Mouse (Mus musculus) lung, embryonic 15.5 days (tissue): ENCODE measurements around the gene Nek9. TPM values are rescaled to one million over a fixed set of nuclear protein-coding genes. Genes with fewer than 3 reads are reported as not detected.
"Not testable (repeated sequence)": the region's sequence is repeated elsewhere in the genome, so short reads cannot be mapped to it uniquely, and the experiment has no call there.

Experiments used
- ATAC-seq: fragments of 200-750 bp; cut with Nextera tagmentation; 2 replicates; pipeline ENCODE4 v1.8.0; 2017; ENCODE audit warnings: moderate number of reproducible peaks, borderline replicate concordance; ENCODE audit not compliant: low FRiP score, low TSS enrichment; ENCODE audit errors: extremely low read depth
- H3K27ac ChIP-seq: fragments of 300-500 bp; sonication (generic); 2 replicates; pipeline ENCODE4 v1.5.1; 2015; ENCODE audit warnings: moderate library complexity, mild to moderate bottlenecking, inconsistent platforms
- H3K27me3 ChIP-seq: fragments of 300-500 bp; sonication (generic); 2 replicates; pipeline ENCODE4 v1.6.1; 2015; ENCODE audit warnings: inconsistent platforms
- H3K36me3 ChIP-seq: fragments of 300-500 bp; sonication (generic); 2 replicates; pipeline ENCODE4 v1.6.1; 2015; ENCODE audit warnings: inconsistent platforms
- H3K4me1 ChIP-seq: fragments of 300-500 bp; sonication (generic); 2 replicates; pipeline ENCODE4 v1.6.1; 2015; ENCODE audit warnings: inconsistent platforms
- H3K4me2 ChIP-seq: fragments of 300-500 bp; sonication (generic); 2 replicates; pipeline ENCODE4 v1.6.1; 2015; ENCODE audit warnings: inconsistent platforms, mild to moderate bottlenecking, moderate library complexity
- H3K4me3 ChIP-seq: fragments of 300-500 bp; sonication (generic); 2 replicates; pipeline ENCODE4 v1.5.1; 2015; ENCODE audit warnings: mild to moderate bottlenecking, inconsistent platforms
- H3K9ac ChIP-seq: fragments of 300-500 bp; sonication (generic); 2 replicates; pipeline ENCODE4 v1.6.1; 2015; ENCODE audit warnings: inconsistent platforms
- H3K9me3 ChIP-seq: fragments of 300-500 bp; sonication (generic); 2 replicates; pipeline ENCODE4 v1.6.1; 2016; ENCODE audit warnings: inconsistent platforms
- WGBS: fragments of 180-500 bp; shearing (Covaris S2); methylation state at CpG from one replicate; pipeline ENCODE4 v1.1.7; 2015; 5-methylcytosine and 5-hydroxymethylcytosine counted together
- polyA plus RNA-seq: library from polyadenylated mRNA; unstranded; fragments of >200 nt; fragmentation: Nextera tagmentation; extraction: Ambion mirVana; gene quantifications from 2 replicates; pipeline ENCODE4 v1.2.1, GENCODE M21; 2015

Nek9 gene
- polyA plus RNA-seq, 1 experiment from 2014 or later: 21.1 TPM

GRCm38 (mm10) chr12:85287809-85288485 lies 51.2 kb downstream of the Nek9 start, which contains the start of gene Acyp1:
Acyp1 (minus strand) TSS chr12:85288438.
- Histone ChIP-seq H3K4me3 (peak within 1 kb of the TSS; percentile 51), H3K27me3 (no peaks in the 10 kb centered on the region), H3K27ac (peak within 1 kb of the TSS; percentile 33; the same call in 1 of the 2 replicates), H3K9ac (peak within 1 kb of the TSS; percentile 56), H3K9me3 (no peaks in the 10 kb centered on the region), H3K36me3 (no peaks in the 10 kb centered on the region), H3K4me1 (peaks cover 20% of the 10 kb centered on the region), H3K4me2 (peak within 1 kb of the TSS; percentile 69)
- 9% methylated on average over 21 of the region's 21 CpGs for WGBS
- ATAC-seq: peak; percentile 53; the same call in 1 of the 2 replicates

- Histone ChIP-seq H3K9me3 (no peaks in the 10 kb centered on the region), H3K4me2 (no peak overlapping the region), H3K27me3 (no peaks in the 10 kb centered on the region), H3K36me3 (no peaks in the 10 kb centered on the region), H3K9ac (no peak overlapping the region), H3K4me1 (peaks cover 20% of the 10 kb centered on the region), H3K4me3 (no peak overlapping the region), H3K27ac (no peak overlapping the region)
- ATAC-seq: no peak
- 44% methylated on average over 2 of the region's 5 CpGs for WGBS
Measured at GRCm38 (mm10) chr12:85286941-85287340, 52.2 kb downstream of the Nek9 start.

- Histone ChIP-seq H3K4me1 (peaks cover 16% of the 10 kb centered on the region), H3K27ac (no peak overlapping the region), H3K27me3 (no peaks in the 10 kb centered on the region), H3K9ac (no peak overlapping the region), H3K4me3 (no peak overlapping the region), H3K9me3 (no peaks in the 10 kb centered on the region), H3K4me2 (no peak overlapping the region), H3K36me3 (no peaks in the 10 kb centered on the region)
- ATAC-seq: no peak
- 78% methylated on average over 4 of the region's 4 CpGs for WGBS
Measured at GRCm38 (mm10) chr12:85284996-85285395, 54.2 kb downstream of the Nek9 start.

- no peak overlapping the region for H3K27ac ChIP-seq
- no peak overlapping the region for H3K4me3 ChIP-seq
- ATAC-seq: no peak
- no peak overlapping the region for H3K9ac ChIP-seq
- H3K9me3 ChIP-seq: no peaks in the 10 kb centered on the region
- no peaks in the 10 kb centered on the region for H3K36me3 ChIP-seq
- H3K4me2 ChIP-seq: no peak overlapping the region
- no peaks in the 10 kb centered on the region for H3K27me3 ChIP-seq
- peaks cover 15% of the 10 kb centered on the region for H3K4me1 ChIP-seq
- 60% methylated on average over 8 of the region's 8 CpGs for WGBS
Measured at GRCm38 (mm10) chr12:85284331-85284730, 54.8 kb downstream of the Nek9 start.

GRCm38 (mm10) chr12:85281756-85282155 lies 57.4 kb downstream of the Nek9 start:
- WGBS: 90% methylated on average over 2 of the region's 4 CpGs
- H3K36me3 ChIP-seq, H3K27me3 ChIP-seq, H3K9me3 ChIP-seq, H3K4me1 ChIP-seq, H3K4me3 ChIP-seq, H3K9ac ChIP-seq, H3K27ac ChIP-seq, H3K4me2 ChIP-seq, ATAC-seq: not testable (repeated sequence)

GRCm38 (mm10) chr12:85280845-85281651 lies 58.1 kb downstream of the Nek9 start:
- peak overlapping the region; percentile 84 for H3K4me2 ChIP-seq
- ATAC-seq: no peak
- H3K27me3 ChIP-seq: no peaks in the 10 kb centered on the region
- H3K4me1 ChIP-seq: peaks cover 7% of the 10 kb centered on the region
- WGBS: 59% methylated on average over 12 of the region's 12 CpGs
- peak overlapping the region; percentile 77; the same call in 1 of the 2 replicates for H3K4me3 ChIP-seq
- no peaks in the 10 kb centered on the region for H3K9me3 ChIP-seq
- H3K36me3 ChIP-seq: no peaks in the 10 kb centered on the region
- no peak overlapping the region for H3K27ac ChIP-seq
- no peak overlapping the region for H3K9ac ChIP-seq

- Histone ChIP-seq H3K9me3 (no peaks in the 10 kb centered on the region), H3K27me3 (no peaks in the 10 kb centered on the region), H3K36me3 (peaks cover 3% of the 10 kb centered on the region; the same call in 1 of the 2 replicates), H3K9ac (peak overlapping the region; percentile 88), H3K4me2 (peak overlapping the region; percentile 84), H3K4me3 (peak overlapping the region; percentile 77), H3K27ac (peak overlapping the region; percentile 76), H3K4me1 (peaks cover 7% of the 10 kb centered on the region)
- under 1% methylated on average over 31 of the region's 31 CpGs for WGBS
- ATAC-seq: peak; percentile 99
Measured at GRCm38 (mm10) chr12:85280105-85280844, 58.9 kb downstream of the Nek9 start.

GRCm38 (mm10) chr12:85279396-85280080 lies 59.6 kb downstream of the Nek9 start:
- Histone ChIP-seq H3K9me3 (no peaks in the 10 kb centered on the region), H3K36me3 (peaks cover 8% of the 10 kb centered on the region; the same call in 1 of the 2 replicates), H3K4me2 (peak overlapping the region; percentile 84), H3K27ac (peak overlapping the region; percentile 76), H3K4me3 (peak overlapping the region; percentile 77), H3K4me1 (peaks cover 7% of the 10 kb centered on the region), H3K27me3 (no peaks in the 10 kb centered on the region), H3K9ac (peak overlapping the region; percentile 88)
- WGBS: 4% methylated on average over 10 of the region's 10 CpGs
- peak; percentile 49; the same call in 1 of the 2 replicates for ATAC-seq

GRCm38 (mm10) chr12:85278919-85279318 lies 60.2 kb downstream of the Nek9 start:
- H3K4me1 ChIP-seq: peaks cover 7% of the 10 kb centered on the region
- WGBS: 89% methylated on average over 10 of the region's 10 CpGs
- H3K27me3 ChIP-seq: no peaks in the 10 kb centered on the region

GRCm38 (mm10) chr12:85276273-85276672 lies 62.9 kb downstream of the Nek9 start:
- Histone ChIP-seq H3K9me3 (no peaks in the 10 kb centered on the region), H3K4me1 (peaks cover 14% of the 10 kb centered on the region), H3K27me3 (no peaks in the 10 kb centered on the region), H3K27ac (no peak overlapping the region), H3K36me3 (peaks cover 8% of the 10 kb centered on the region; the same call in 1 of the 2 replicates), H3K4me2 (no peak overlapping the region), H3K4me3 (no peak overlapping the region), H3K9ac (no peak overlapping the region)
- no peak for ATAC-seq
- 78% methylated on average over 5 of the region's 5 CpGs for WGBS

More at GRCm38 (mm10) chr12:85278919-85279318, 60.2 kb downstream of the Nek9 start:
- Histone ChIP-seq H3K9me3 (no peaks in the 10 kb centered on the region), H3K4me3 (no peak overlapping the region), H3K27ac (no peak overlapping the region), H3K9ac (no peak overlapping the region), H3K36me3 (peaks cover 8% of the 10 kb centered on the region; the same call in 1 of the 2 replicates), H3K4me2 (no peak overlapping the region)
- no peak for ATAC-seq

- ATAC-seq: peak; percentile 36; the same call in 1 of the 2 replicates
- H3K27ac ChIP-seq: peak overlapping the region; percentile 55; the same call in 1 of the 2 replicates
- H3K36me3 ChIP-seq: peaks cover 8% of the 10 kb centered on the region; the same call in 1 of the 2 replicates
- no peak overlapping the region for H3K9ac ChIP-seq
- H3K4me3 ChIP-seq: no peak overlapping the region
- 36% methylated on average over 10 of the region's 10 CpGs for WGBS
- no peaks in the 10 kb centered on the region for H3K27me3 ChIP-seq
- peaks cover 10% of the 10 kb centered on the region for H3K4me1 ChIP-seq
- H3K4me2 ChIP-seq: no peak overlapping the region
- no peaks in the 10 kb centered on the region for H3K9me3 ChIP-seq
Measured at GRCm38 (mm10) chr12:85273508-85273907, 65.7 kb downstream of the Nek9 start.
